Mouse (Mus musculus): ENCODE results near the gene Sema3e. TPM values are rescaled to one million over a fixed set of nuclear protein-coding genes. Genes with fewer than 3 reads are reported as not detected.
A peak's percentile ranks its signal among the peaks of the same experiment; 100 is the strongest.

Sema3e gene
- total and polyA plus RNA-seq, 3 experiments = not detected

DNA sequence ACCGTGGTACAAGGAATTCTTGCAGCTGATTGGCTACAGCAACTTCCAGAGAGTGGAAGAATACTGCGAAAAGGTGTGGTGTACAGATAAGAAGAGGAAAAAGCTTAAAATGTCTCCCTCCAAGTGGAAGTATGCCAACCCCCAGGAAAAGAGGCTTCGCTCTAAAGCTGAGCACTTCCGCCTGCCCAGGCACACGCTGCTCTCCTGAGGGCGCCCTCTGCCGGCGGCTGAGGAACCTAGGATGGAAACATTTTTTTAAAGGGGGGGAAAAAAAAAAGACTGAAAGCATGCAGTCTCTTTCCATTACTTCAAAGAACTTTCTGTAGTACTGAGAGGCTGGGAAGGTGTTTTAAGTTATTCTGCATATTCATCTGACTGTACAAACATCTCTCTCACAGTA lies 227.5 kb downstream of the Sema3e start:
- in situ Hi-C loops (cut with MboI; ENCODE audit: low pct_ligation_motif_present, low pct_unique_long_range_greater_than_20kb, low sequenced_read_pairs) (no loop called here), dilution Hi-C loops (cut with MboI; ENCODE audit: extremely low pct_ligation_motif_present, extremely low pct_unique_long_range_greater_than_20kb, low sequenced_read_pairs) (no loop called here)
- Histone ChIP-seq H3K79me2 (replicated peaks; ENCODE audit: control insufficient read depth, extremely low read depth, insufficient read depth, poor library complexity, severe bottlenecking) (no peaks in the 10 kb centered on the region), H3K4me3 (replicated peaks in 1 of 3; ENCODE audit: low read depth in 2 of 3, low read length in 2 of 3, poor library complexity in 1 of 3) (no peak overlapping the region), H3K27ac (ENCODE audit: insufficient read depth, low read depth) (no peak overlapping the region), H3K9ac (ENCODE audit: insufficient read depth, low read depth) (no peak overlapping the region), H3K4me1 (ENCODE audit: control insufficient read depth in 1 of 2, insufficient read depth in 2 of 2) (no peaks in the 10 kb centered on the region), H3K4me2 (ENCODE audit: insufficient read depth, low read depth, poor library complexity, severe bottlenecking) (no peak overlapping the region), H3K36me3 (replicated peaks in 1 of 2; ENCODE audit: control insufficient read depth in 1 of 2, insufficient read depth in 1 of 2, low read length in 1 of 2) (no peaks in the 10 kb centered on the region), H3K27me3 (replicated peaks) (no peaks in the 10 kb centered on the region), H3K9me3 (replicated peaks; ENCODE audit: low read length) (peaks cover 21% of the 10 kb centered on the region)
- no peak for DNase-seq (ENCODE audit: extremely low read depth)
- no peak for TF ChIP-seq MEF2A (IDR thresholded peaks at IDR 0.05; ENCODE audit: borderline replicate concordance, low read depth, low read length)
- no peak for TF ChIP-seq HCFC1 (IDR thresholded peaks at IDR 0.05; ENCODE audit: low read depth, low read length)
- no peak for TF ChIP-seq RAD21 (IDR thresholded peaks at IDR 0.05; ENCODE audit: low read depth, low read length)
- no peak for TF ChIP-seq SMC3 (IDR thresholded peaks at IDR 0.05; ENCODE audit: low read depth, low read length)
- no peak for TF ChIP-seq ZC3H11A (IDR thresholded peaks at IDR 0.05; ENCODE audit: low read depth, low read length)
- peak in 1 of 2 experiments; percentile 19; a peak in 1 of 4 replicates for TF ChIP-seq CTCF (conservative IDR thresholded peaks at IDR 0.05 in 1 of 2, IDR thresholded peaks at IDR 0.05 in 1 of 2; ENCODE audit: low read depth in 2 of 2, low read length in 2 of 2)
- TF ChIP-seq ZNF384 (IDR thresholded peaks at IDR 0.05; ENCODE audit: low read depth, low read length) = peak; percentile 26; the same call in 1 of the 2 replicates

DNA sequence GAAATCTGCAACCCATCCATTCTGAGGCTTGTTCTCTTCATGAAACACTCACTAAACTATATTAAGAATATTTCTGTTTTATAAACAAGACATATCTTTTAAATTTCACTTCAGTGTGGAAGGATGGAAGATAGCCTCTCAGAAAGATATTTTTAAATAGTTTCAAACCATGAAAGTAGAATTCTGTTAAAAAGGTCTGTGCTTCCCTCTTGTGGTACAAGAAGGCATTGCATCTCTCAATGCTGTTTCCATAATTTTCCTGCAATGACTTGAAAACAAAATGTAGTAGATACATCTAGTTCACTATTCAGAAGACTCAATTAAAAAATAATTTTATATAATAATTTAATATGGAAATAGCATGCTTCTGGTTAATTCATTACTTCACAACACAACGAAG lies 228.3 kb downstream of the Sema3e start:
- Histone ChIP-seq H3K4me1 (ENCODE audit: control insufficient read depth in 1 of 2, insufficient read depth in 2 of 2) (no peaks in the 10 kb centered on the region), H3K27me3 (replicated peaks) (no peaks in the 10 kb centered on the region), H3K4me3 (replicated peaks in 1 of 3; ENCODE audit: low read depth in 2 of 3, low read length in 2 of 3, poor library complexity in 1 of 3) (no peak overlapping the region), H3K9me3 (replicated peaks; ENCODE audit: low read length) (peaks cover 17% of the 10 kb centered on the region), H3K79me2 (replicated peaks; ENCODE audit: control insufficient read depth, extremely low read depth, insufficient read depth, poor library complexity, severe bottlenecking) (no peaks in the 10 kb centered on the region), H3K27ac (ENCODE audit: insufficient read depth, low read depth) (no peak overlapping the region), H3K4me2 (ENCODE audit: insufficient read depth, low read depth, poor library complexity, severe bottlenecking) (no peak overlapping the region), H3K9ac (ENCODE audit: insufficient read depth, low read depth) (no peak overlapping the region), H3K36me3 (replicated peaks in 1 of 2; ENCODE audit: control insufficient read depth in 1 of 2, insufficient read depth in 1 of 2, low read length in 1 of 2) (no peaks in the 10 kb centered on the region)
- dilution Hi-C loops (cut with MboI; ENCODE audit: extremely low pct_ligation_motif_present, extremely low pct_unique_long_range_greater_than_20kb, low sequenced_read_pairs) = no loop called here
- TF ChIP-seq USF2 (conservative IDR thresholded peaks at IDR 0.05; ENCODE audit: low read depth, low read length) = no peak
- no peak for TF ChIP-seq E2F4 (IDR thresholded peaks at IDR 0.05; ENCODE audit: insufficient replicate concordance, low read depth, low read length)
- TF ChIP-seq CTCF (conservative IDR thresholded peaks at IDR 0.05 in 1 of 2, IDR thresholded peaks at IDR 0.05 in 1 of 2; ENCODE audit: low read depth in 2 of 2, low read length in 2 of 2) = peak in 1 of 2 experiments; percentile 50; a peak in 3 of 4 replicates
- peak; percentile 43 for TF ChIP-seq RAD21 (IDR thresholded peaks at IDR 0.05; ENCODE audit: low read depth, low read length)
- no peak for TF ChIP-seq HCFC1 (IDR thresholded peaks at IDR 0.05; ENCODE audit: low read depth, low read length)
- no peak for TF ChIP-seq MXI1 (IDR thresholded peaks at IDR 0.05; ENCODE audit: low read depth, low read length)
- TF ChIP-seq KAT2A (IDR thresholded peaks at IDR 0.05; ENCODE audit: insufficient replicate concordance, low read length) = no peak
- TF ChIP-seq ZMIZ1 (IDR thresholded peaks at IDR 0.05; ENCODE audit: low read depth, low read length) = no peak
- no peak for TF ChIP-seq PAX5 (IDR thresholded peaks at IDR 0.05; ENCODE audit: low read length)
- no peak for TF ChIP-seq TCF12 (IDR thresholded peaks at IDR 0.05; ENCODE audit: low read depth, low read length)
- no peak for TF ChIP-seq IRF4 (IDR thresholded peaks at IDR 0.05; ENCODE audit: low read depth, low read length)
- TF ChIP-seq ZKSCAN1 (IDR thresholded peaks at IDR 0.05; ENCODE audit: borderline replicate concordance, low read depth, low read length) = no peak
- no peak for TF ChIP-seq ETS1 (conservative IDR thresholded peaks at IDR 0.05; ENCODE audit: low read depth, low read length)
- in situ Hi-C loops (cut with MboI; ENCODE audit: low pct_ligation_motif_present, low pct_unique_long_range_greater_than_20kb, low sequenced_read_pairs) = no loop called here
- DNase-seq (ENCODE audit: extremely low read depth) = no peak

Data from CH12.LX (cell line).